Comparison of ENCODE assay signal across 13 mouse cellular contexts in genomic region chr10:111912561-111912960, GRCm38 (mm10). TPM values are rescaled to one million over a fixed set of nuclear protein-coding genes. Genes with fewer than 3 reads are reported as not detected.
A peak's percentile ranks its signal among the peaks of the same experiment; 100 is the strongest.
DNase-seq lines count a peak whose midpoint lies in the region; TF ChIP-seq lines count a peak whose summit lies in the region.
"Had no signal": no experiment of that assay in that cellular context is flagged by ENCODE, and none has a peak within 500 bp of the region (broad histone marks: within the 10 kb centered on the region; RNA-seq: fewer than 3 reads in every experiment).

No protein-coding gene starts in this region.

- no peak overlapping the region for H3K9ac ChIP-seq in ES-E14 (ENCODE audit: insufficient read depth, low read depth, low read length, poor library complexity, severe bottlenecking)
- H3K9ac ChIP-seq: hindbrain, embryonic 12.5 days; liver, postnatal 0 days; midbrain, embryonic 12.5 days had no signal

- H3K4me3 ChIP-seq in ES-E14 (ENCODE audit: insufficient read depth in 1 of 2, low read depth in 1 of 2, low read length in 2 of 2, poor library complexity in 1 of 2, severe bottlenecking in 1 of 2) = no peak overlapping the region
- H3K4me3 ChIP-seq: hindbrain, embryonic 12.5 days; midbrain, embryonic 12.5 days had no signal

- in situ Hi-C loops in ES-E14 (cut with MboI; ENCODE audit: low sequenced_read_pairs in 2 of 2, unreplicated experiment in 2 of 2) = no loop called here

- intact Hi-C loops in gastrocnemius, postnatal 14 days (cut with DNase I; ENCODE audit: low total_unique reads) = no loop called here

- no peaks in the 10 kb centered on the region for H3K36me3 ChIP-seq in ES-E14 (ENCODE audit: control insufficient read depth, insufficient read depth, low read length, poor library complexity, severe bottlenecking)
- H3K36me3 ChIP-seq: hindbrain, embryonic 12.5 days; midbrain, embryonic 12.5 days had no signal

- peak; percentile 21 for DNase-seq in gastrocnemius, postnatal 14 days
- no peak for DNase-seq in gastrocnemius, adult 18-20 months (ENCODE audit: low spot score)
- peak; percentile 35 to 55 for DNase-seq in layer of hippocampus, postnatal 10 days (ENCODE audit: low spot score in 2 of 2)
- DNase-seq in layer of hippocampus, adult 9-10 months (ENCODE audit: low spot score) = no peak
- no peak for DNase-seq in ES-E14 (ENCODE audit: low read depth, low spot score)
- DNase-seq in cerebellum, adult 9-10 months = peak; percentile 83
- DNase-seq in spleen, adult 18-20 months = no peak
- DNase-seq in spleen, postnatal 14 days (ENCODE audit: low spot score in 2 of 2) = no peak
- DNase-seq: adrenal gland, postnatal 36 days; kidney, adult 9 months; liver, postnatal 0 days had no signal

- no peaks in the 10 kb centered on the region; the same call in 1 of the 2 replicates for H3K9me3 ChIP-seq in ES-E14 (ENCODE audit: control insufficient read depth, insufficient read depth, low read depth, low read length)
- H3K9me3 ChIP-seq: hindbrain, embryonic 12.5 days; midbrain, embryonic 12.5 days had no signal

- 0 out of 2 replicates have a peak overlapping the region, but pooled peaks have one; percentile 22 for H3K27ac ChIP-seq in ES-E14 (ENCODE audit: insufficient read depth, low read depth, low read length, poor library complexity, severe bottlenecking)
- H3K27ac ChIP-seq: hindbrain, embryonic 12.5 days; midbrain, embryonic 12.5 days had no signal

- peaks cover 6 to 11% of the 10 kb centered on the region in 2 experiments; a peak in 3 of 4 replicates for H3K4me1 ChIP-seq in ES-E14 (ENCODE audit: control insufficient read depth in 2 of 2, insufficient read depth in 2 of 2, low read length in 2 of 2, poor library complexity in 1 of 2)

TF ChIP-seq in ES-E14, 5 proteins besides CTCF, POLR2A, EP300 and RAD21:
- TF ChIP-seq HCFC1 (IDR thresholded peaks at IDR 0.05; ENCODE audit: borderline replicate concordance, insufficient read depth, low read length) (no peak), MAFK (IDR thresholded peaks at IDR 0.05; ENCODE audit: insufficient read depth, low read depth, low read length) (no peak), ZC3H11A (IDR thresholded peaks at IDR 0.05; ENCODE audit: borderline replicate concordance, low read depth, low read length) (no peak), ZNF384 (IDR thresholded peaks at IDR 0.05; ENCODE audit: low read depth, low read length) (no peak), CHD2 (IDR thresholded peaks at IDR 0.05; ENCODE audit: low read depth, low read length) (no peak)

RNA-seq across cellular contexts. Expression of gene Krr1, which starts 59.9 kb away (rescaled TPM):
- 10 to 100 TPM; 20.8 to 23.1 TPM for total RNA-seq in gastrocnemius, postnatal 14 days (2021)
- total RNA-seq in gastrocnemius, adult 18-20 months (2021) = 10 to 100 TPM; 24.1 to 27.0 TPM
- 10 to 100 TPM; 31.7 to 33.4 TPM for total RNA-seq in layer of hippocampus, postnatal 10 days (2021)
- 75.5 and 81.2 TPM in 2 replicates for total RNA-seq in ES-E14 (2012; rRNA removed)

Comparison
In these comparisons a context has a peak if more than half of its experiments do, and no peak if none do; other contexts are left out.
1. DNase-seq: peak in gastrocnemius, postnatal 14 days (single experiment), layer of hippocampus, postnatal 10 days (2 of 2) and cerebellum, adult 9-10 months (single experiment); none in gastrocnemius, adult 18-20 months (single experiment), layer of hippocampus, adult 9-10 months (single experiment), ES-E14 (single experiment), spleen, adult 18-20 months (0 of 2) and spleen, postnatal 14 days (0 of 2).